Mouse (Mus musculus) midbrain, embryonic 12.5 days (tissue): ENCODE data around the gene 4933416C03Rik. TPM values are rescaled to one million over a fixed set of nuclear protein-coding genes. Genes with fewer than 3 reads are reported as not detected.

ENCODE experiments used
- ATAC-seq: fragments of 200-750 bp; cut with Nextera tagmentation; 2 replicates; pipeline ENCODE4 v1.8.0; 2017; ENCODE audit warnings: low read depth, moderate TSS enrichment, moderate library complexity; ENCODE audit not compliant: low FRiP score
- H3K27ac ChIP-seq: fragments of 300-500 bp; sonication (generic); replicated peaks from 2 replicates; pipeline ENCODE4 v1.5.1; 2016; ENCODE audit warnings: mild to moderate bottlenecking
- H3K27me3 ChIP-seq: fragments of 300-500 bp; sonication (generic); 2 replicates; pipeline ENCODE4 v1.6.1; 2016; ENCODE audit warnings: mild to moderate bottlenecking
- H3K36me3 ChIP-seq: fragments of 300-500 bp; sonication (generic); 2 replicates; pipeline ENCODE4 v1.6.1; 2016
- H3K4me1 ChIP-seq: fragments of 300-500 bp; sonication (generic); 2 replicates; pipeline ENCODE4 v1.6.1; 2016
- H3K4me2 ChIP-seq: fragments of 300-500 bp; sonication (generic); replicated peaks from 2 replicates; pipeline ENCODE4 v1.6.1; 2016; ENCODE audit warnings: mild to moderate bottlenecking, moderate library complexity
- H3K4me3 ChIP-seq: fragments of 300-500 bp; sonication (generic); 2 replicates; pipeline ENCODE4 v1.5.1; 2016; ENCODE audit warnings: mild to moderate bottlenecking
- H3K9ac ChIP-seq: fragments of 300-500 bp; sonication (generic); replicated peaks from 2 replicates; pipeline ENCODE4 v1.6.1; 2016; ENCODE audit warnings: mild to moderate bottlenecking, moderate library complexity
- H3K9me3 ChIP-seq: fragments of 300-500 bp; sonication (generic); 2 replicates; pipeline ENCODE4 v1.6.1; 2016; ENCODE audit warnings: mild to moderate bottlenecking
- WGBS: fragments of 180-500 bp; shearing (Covaris S2); methylation state at CpG from one replicate; pipeline ENCODE4 v1.1.7; 2016; 5-methylcytosine and 5-hydroxymethylcytosine counted together
- polyA plus RNA-seq: library from polyadenylated mRNA; unstranded; fragments of >200 nt; fragmentation: Nextera tagmentation; extraction: Ambion mirVana; gene quantifications from 2 replicates; pipeline ENCODE4 v1.2.1, GENCODE M21; 2016

Gene 4933416C03Rik
- polyA plus RNA-seq, 1 experiment from 2014 or later, result not detected

DNA sequence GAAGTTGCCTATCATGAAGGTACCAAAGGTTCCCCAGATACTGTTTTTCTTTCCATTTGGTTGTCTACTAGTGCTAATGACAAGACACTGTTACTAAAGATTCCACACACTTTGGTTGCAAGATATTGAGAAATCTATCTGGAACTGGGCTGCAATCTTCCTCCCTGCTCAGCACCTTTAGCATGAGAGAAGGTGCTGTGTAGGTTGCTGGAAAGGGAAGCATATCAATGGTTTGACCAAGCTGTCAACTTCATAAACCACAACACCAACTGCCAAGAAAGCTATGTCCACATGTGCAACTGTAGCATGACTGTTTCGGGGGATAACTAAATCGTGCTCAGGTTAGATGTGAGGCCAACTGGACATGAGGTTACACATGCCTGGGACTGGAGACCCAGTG is 7.7 kb upstream of the 4933416C03Rik start:
- no peak overlapping the region for H3K4me2 ChIP-seq
- H3K27ac ChIP-seq, result no peak overlapping the region
- no peak overlapping the region for H3K4me3 ChIP-seq
- WGBS, result 98% methylated on average over 2 of the region's 2 CpGs
- ATAC-seq, result no peak
- H3K4me1 ChIP-seq, result no peaks in the 10 kb centered on the region
- H3K9me3 ChIP-seq, result no peaks in the 10 kb centered on the region
- no peaks in the 10 kb centered on the region for H3K27me3 ChIP-seq
- no peak overlapping the region for H3K9ac ChIP-seq
- H3K36me3 ChIP-seq, result no peaks in the 10 kb centered on the region

DNA sequence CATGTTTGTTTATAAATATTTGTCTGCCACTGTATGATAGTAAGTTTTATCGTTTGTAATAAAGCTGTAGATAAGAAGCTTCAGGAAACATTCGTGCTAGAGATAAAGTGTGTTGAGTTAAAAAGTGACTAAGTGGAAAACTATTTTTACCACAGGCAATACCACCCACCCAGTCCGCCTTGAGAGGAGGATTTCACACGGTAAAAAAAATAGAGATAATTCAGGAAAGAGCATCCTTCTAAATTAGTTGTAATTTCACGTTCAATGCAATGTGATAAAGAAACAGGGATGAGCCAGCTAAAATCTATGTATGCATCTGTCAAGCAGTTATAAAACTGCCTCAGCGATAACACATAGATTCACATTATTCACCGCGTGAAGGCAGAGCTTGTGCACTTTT is 3.3 kb upstream of the 4933416C03Rik start:
- 89% methylated on average over 8 of the region's 8 CpGs for WGBS
- 0 out of 2 replicates have a peak, but pooled peaks cover 3% of the 10 kb centered on the region for H3K9me3 ChIP-seq
- no peak overlapping the region for H3K4me2 ChIP-seq
- no peaks in the 10 kb centered on the region for H3K27me3 ChIP-seq
- H3K27ac ChIP-seq, result no peak overlapping the region
- no peak overlapping the region for H3K4me3 ChIP-seq
- H3K36me3 ChIP-seq, result 0 out of 2 replicates have a peak, but pooled peaks cover 5% of the 10 kb centered on the region
- no peaks in the 10 kb centered on the region for H3K4me1 ChIP-seq
- ATAC-seq, result no peak
- no peak overlapping the region for H3K9ac ChIP-seq

DNA sequence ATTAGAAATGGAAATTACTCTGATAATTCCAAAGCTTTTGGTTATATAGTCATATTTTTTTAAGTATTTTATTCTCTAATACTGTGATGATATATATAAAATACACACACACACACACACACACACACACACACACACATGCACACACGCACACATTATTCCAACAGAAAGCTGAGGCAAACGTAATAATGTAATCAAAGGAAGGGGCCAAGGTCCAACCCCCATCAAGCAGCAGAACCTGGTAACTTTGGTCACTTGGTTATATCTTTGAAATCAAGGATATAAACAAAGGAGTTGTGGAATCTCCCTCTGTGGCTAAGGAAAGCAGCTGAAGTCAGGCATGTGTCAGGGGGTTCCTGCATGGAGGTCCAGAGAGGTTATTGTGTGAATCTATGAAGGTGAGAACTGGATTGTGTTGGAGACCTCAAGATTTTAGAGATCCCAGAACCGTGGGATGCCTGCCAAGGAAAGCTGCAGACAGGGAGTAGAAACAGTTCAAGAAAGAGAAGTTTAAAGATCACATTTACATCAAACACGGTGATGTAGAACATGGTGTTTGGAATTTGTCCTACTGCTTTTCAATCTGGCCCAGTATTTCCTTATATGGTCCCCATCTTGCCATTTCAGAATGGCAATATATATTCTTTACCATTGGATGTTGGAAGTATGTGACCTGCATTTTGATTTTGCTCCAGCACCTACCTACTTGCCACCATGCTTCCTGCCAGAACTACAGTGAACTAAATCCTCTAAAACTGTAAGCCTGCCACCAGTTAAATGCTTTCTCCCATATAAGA is 2.4 kb upstream of the 4933416C03Rik start:
- 0 out of 2 replicates have a peak, but pooled peaks cover 3% of the 10 kb centered on the region for H3K9me3 ChIP-seq
- H3K4me1 ChIP-seq, result no peaks in the 10 kb centered on the region
- H3K9ac ChIP-seq, result no peak overlapping the region
- no peaks in the 10 kb centered on the region for H3K27me3 ChIP-seq
- 0 out of 2 replicates have a peak, but pooled peaks cover 5% of the 10 kb centered on the region for H3K36me3 ChIP-seq
- H3K27ac ChIP-seq, result no peak overlapping the region
- no peak overlapping the region for H3K4me3 ChIP-seq
- WGBS, result 85% methylated on average over 4 of the region's 4 CpGs
- no peak overlapping the region for H3K4me2 ChIP-seq
- ATAC-seq, result no peak

DNA sequence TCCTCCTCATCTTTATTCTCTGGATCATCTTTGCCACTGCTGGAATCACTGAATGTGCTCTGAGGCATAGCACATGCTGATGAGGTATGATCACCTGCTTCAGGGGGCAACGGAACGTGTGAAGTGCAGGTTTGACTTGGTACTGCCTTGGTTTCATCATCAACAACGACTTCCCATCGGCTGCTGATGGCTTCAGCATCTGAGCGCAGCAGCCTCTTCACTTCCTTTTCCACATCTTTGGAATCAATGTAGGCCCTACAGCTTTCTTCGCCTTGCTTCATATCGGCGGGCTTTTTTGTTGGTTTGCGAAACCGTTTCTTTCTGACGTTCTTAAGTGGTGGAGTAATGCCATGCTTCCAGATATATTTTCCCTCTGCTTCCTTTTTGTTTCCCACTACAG is 849 bp downstream of the 4933416C03Rik start:
- ATAC-seq, result no peak
- Histone ChIP-seq H3K36me3 (0 out of 2 replicates have a peak, but pooled peaks cover 5% of the 10 kb centered on the region), H3K27me3 (no peaks in the 10 kb centered on the region), H3K9ac (no peak overlapping the region), H3K4me3 (no peak overlapping the region), H3K4me1 (no peaks in the 10 kb centered on the region), H3K4me2 (no peak overlapping the region), H3K27ac (no peak overlapping the region), H3K9me3 (0 out of 2 replicates have a peak, but pooled peaks cover 3% of the 10 kb centered on the region)
- 95% methylated on average over 11 of the region's 11 CpGs for WGBS

DNA sequence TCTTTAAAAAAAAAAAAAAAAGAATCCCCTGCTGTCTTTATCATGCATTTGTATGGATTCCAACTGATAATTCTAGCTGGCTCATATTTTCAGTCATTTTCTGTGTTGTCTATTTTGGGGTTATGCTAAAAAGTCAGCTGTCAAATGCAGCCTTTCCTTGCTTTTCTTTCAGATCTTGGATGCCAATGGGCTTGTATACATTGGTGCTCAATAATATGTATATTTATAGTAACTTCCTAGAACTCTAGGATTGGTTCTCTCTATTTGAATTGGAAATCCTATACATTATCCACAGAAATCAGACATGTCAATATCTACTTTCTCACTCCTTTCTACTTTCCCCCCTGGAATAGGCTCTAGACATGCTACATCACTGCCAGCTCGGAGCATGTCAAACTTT is 5.0 kb downstream of the 4933416C03Rik start:
- Histone ChIP-seq H3K27me3 (no peaks in the 10 kb centered on the region), H3K4me1 (no peaks in the 10 kb centered on the region), H3K27ac (no peak overlapping the region), H3K9ac (no peak overlapping the region), H3K4me2 (no peak overlapping the region), H3K36me3 (0 out of 2 replicates have a peak, but pooled peaks cover 1% of the 10 kb centered on the region), H3K4me3 (no peak overlapping the region), H3K9me3 (0 out of 2 replicates have a peak, but pooled peaks cover 3% of the 10 kb centered on the region)
- ATAC-seq, result no peak
- 90% methylated on average over 1 of the region's 1 CpGs for WGBS

DNA sequence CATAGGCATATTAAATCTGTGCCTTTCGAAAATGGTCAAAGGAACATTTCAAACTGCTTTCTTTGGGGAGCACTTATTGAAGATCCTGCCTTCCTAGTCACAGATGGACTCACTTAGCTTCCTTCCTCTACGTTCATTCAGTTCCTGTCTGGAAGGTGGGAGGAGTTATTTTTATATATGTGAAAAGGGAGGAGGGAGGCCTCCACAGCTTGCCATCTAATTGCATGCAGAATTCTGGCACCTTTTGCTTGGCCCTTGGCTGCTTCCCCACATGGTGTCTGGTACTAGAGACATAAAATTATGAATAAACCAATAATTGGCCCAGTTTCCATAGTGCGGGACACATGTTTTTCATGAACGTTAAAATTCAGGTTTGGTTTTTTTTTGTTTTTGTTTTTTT is 5.5 kb downstream of the 4933416C03Rik start:
- H3K4me3 ChIP-seq, result no peak overlapping the region
- no peak overlapping the region for H3K27ac ChIP-seq
- no peaks in the 10 kb centered on the region for H3K4me1 ChIP-seq
- no peak for ATAC-seq
- no peaks in the 10 kb centered on the region for H3K27me3 ChIP-seq
- WGBS, result 84% methylated on average over 4 of the region's 4 CpGs
- H3K4me2 ChIP-seq, result no peak overlapping the region
- 0 out of 2 replicates have a peak, but pooled peaks cover under 1% of the 10 kb centered on the region for H3K9me3 ChIP-seq
- H3K9ac ChIP-seq, result no peak overlapping the region
- no peaks in the 10 kb centered on the region for H3K36me3 ChIP-seq

DNA sequence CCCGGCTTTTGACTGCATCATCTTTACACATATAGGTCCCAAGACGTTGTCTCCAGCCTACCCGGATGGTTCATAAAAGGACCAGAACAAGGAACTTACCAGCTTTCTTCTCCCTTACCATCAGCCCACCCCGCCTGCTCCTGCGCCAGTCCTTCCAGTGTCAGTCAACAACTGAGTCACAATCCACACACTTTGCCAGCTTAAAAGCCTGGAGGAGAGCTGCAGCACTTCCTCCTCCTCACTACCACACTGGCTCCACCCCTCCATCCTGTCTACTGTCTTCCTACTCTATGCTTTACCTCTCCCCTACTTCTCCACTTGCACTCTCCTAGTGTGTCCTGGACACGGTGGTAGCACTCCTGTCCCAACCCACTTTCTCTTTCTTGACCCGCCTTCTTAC is 15.2 kb downstream of the 4933416C03Rik start:
- H3K9ac ChIP-seq, result no peak overlapping the region
- no peaks in the 10 kb centered on the region for H3K4me1 ChIP-seq
- no peaks in the 10 kb centered on the region for H3K27me3 ChIP-seq
- no peak for ATAC-seq
- H3K4me2 ChIP-seq, result no peak overlapping the region
- H3K9me3 ChIP-seq, result no peaks in the 10 kb centered on the region
- H3K27ac ChIP-seq, result no peak overlapping the region
- 87% methylated on average over 7 of the region's 7 CpGs for WGBS
- H3K4me3 ChIP-seq, result no peak overlapping the region
- no peaks in the 10 kb centered on the region for H3K36me3 ChIP-seq

DNA sequence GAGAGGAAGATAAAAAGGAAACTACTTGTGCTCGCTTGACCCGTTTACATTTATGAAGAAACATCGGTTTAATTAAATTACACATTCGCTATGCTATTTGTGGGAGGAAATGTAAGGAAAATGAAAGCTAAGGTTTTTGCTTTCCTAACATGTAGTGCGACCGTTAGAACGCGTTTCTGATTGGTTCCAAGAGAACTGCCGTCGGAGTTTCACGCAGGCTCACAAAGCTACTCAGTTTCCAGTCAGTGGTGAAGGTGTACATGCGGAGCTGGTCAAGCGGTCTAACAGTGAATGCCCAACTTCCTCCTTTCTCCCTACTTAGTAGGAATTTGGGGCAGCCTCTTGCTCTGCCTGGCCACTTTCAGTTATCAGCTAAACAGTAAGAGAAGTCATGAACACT is 17.3 kb downstream of the 4933416C03Rik start:
- Histone ChIP-seq H3K9ac (no peak overlapping the region), H3K9me3 (no peaks in the 10 kb centered on the region), H3K27me3 (no peaks in the 10 kb centered on the region), H3K4me1 (no peaks in the 10 kb centered on the region), H3K4me3 (no peak overlapping the region), H3K4me2 (no peak overlapping the region), H3K27ac (no peak overlapping the region), H3K36me3 (no peaks in the 10 kb centered on the region)
- ATAC-seq, result no peak
- 89% methylated on average over 13 of the region's 13 CpGs for WGBS

DNA sequence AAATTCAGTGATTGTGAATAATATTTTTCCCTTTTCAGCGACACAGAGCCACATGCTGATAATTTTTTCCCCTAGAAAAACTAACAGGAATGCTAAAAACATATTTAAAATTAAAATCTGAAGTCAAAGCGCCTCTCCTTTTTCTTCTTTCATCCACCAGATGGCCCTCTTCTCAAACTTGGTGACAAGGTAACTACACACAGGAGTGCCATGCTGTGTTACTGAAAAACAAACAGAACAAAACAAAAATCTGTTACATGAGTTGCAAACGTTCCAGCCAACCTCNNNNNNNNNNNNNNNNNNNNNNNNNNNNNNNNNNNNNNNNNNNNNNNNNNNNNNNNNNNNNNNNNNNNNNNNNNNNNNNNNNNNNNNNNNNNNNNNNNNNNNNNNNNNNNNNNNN is 29.8 kb downstream of the 4933416C03Rik start:
- Histone ChIP-seq H3K9me3 (no peaks in the 10 kb centered on the region), H3K4me2 (no peak overlapping the region), H3K27me3 (no peaks in the 10 kb centered on the region), H3K4me3 (no peak overlapping the region), H3K27ac (no peak overlapping the region), H3K36me3 (no peaks in the 10 kb centered on the region), H3K9ac (no peak overlapping the region), H3K4me1 (no peaks in the 10 kb centered on the region)
- no peak for ATAC-seq
- WGBS, result 29% methylated on average over 3 of the region's 3 CpGs

DNA sequence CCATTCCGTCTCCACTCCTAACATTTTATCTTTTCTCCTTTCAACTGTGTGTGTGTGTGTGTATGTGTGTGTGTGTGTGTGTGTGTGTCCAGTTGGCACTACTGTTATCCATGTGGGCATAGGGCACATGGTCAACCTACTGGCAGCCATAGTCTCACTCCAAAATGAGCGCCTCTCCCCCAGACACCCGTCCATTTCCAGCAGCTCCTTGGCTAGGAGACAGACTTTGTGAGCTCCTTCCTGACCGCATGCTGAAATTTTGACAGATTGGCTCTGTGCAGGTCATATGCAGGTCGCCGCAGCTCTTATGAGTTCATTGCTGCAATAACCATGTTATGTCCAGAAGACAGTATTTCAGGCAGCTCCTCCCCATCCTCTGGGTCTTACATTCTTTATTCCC is 32.9 kb downstream of the 4933416C03Rik start:
- WGBS, result 94% methylated on average over 6 of the region's 6 CpGs
- Histone ChIP-seq H3K4me2 (no peak overlapping the region), H3K27me3 (no peaks in the 10 kb centered on the region)

DNA sequence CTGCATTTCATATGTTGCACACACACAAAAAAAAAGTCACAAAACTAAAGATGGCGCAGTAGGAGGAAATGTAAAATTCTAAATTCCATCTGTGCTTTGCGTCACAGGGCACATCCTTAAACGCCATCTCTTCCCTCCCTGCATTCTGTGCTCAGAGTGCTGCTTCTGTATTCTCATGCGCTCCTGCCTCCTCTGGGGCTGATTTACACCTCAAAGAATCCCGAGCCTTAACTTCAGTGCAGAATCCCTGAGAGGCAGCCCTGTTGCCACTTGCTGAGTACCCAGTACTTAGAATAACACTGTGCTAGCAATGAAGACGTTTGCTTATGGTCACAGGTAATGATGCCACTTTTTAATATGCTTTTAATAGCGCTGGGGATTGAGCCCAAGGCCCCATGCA is 34.3 kb downstream of the 4933416C03Rik start:
- no peaks in the 10 kb centered on the region for H3K9me3 ChIP-seq
- H3K36me3 ChIP-seq, result no peaks in the 10 kb centered on the region
- no peaks in the 10 kb centered on the region for H3K27me3 ChIP-seq
- ATAC-seq, result no peak
- H3K4me1 ChIP-seq, result no peaks in the 10 kb centered on the region
- WGBS, result 34% methylated on average over 7 of the region's 7 CpGs
- H3K27ac ChIP-seq, result no peak overlapping the region
- no peak overlapping the region for H3K9ac ChIP-seq
- H3K4me2 ChIP-seq, result no peak overlapping the region
- H3K4me3 ChIP-seq, result no peak overlapping the region

More for the DNA sequence above, 32.9 kb downstream of the 4933416C03Rik start:
- Histone ChIP-seq H3K9me3 (no peaks in the 10 kb centered on the region), H3K9ac (no peak overlapping the region), H3K36me3 (no peaks in the 10 kb centered on the region), H3K4me3 (no peak overlapping the region), H3K27ac (no peak overlapping the region), H3K4me1 (no peaks in the 10 kb centered on the region)
- no peak for ATAC-seq

DNA sequence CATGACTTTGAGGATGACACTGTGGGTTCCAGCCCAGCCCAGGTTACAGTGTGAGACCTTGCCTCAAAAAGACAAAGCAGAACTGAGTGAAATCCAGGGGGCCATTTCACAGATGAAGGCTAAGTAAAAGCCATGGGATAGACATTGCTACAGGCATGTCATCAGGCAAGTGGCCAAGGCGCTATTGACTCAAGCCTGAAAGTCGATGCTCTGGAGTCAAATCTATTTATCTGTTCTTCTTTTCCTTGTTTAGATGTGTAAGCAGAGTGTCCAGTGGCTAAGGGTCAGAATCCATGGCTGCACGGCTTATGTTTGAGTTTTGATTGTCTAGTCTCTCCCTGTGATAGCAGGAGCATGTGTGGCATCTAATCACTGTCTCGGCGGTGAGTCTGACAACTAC is 35.1 kb downstream of the 4933416C03Rik start:
- WGBS, result 82% methylated on average over 5 of the region's 5 CpGs

More for the DNA sequence above, 35.1 kb downstream of the 4933416C03Rik start:
- no peaks in the 10 kb centered on the region for H3K4me1 ChIP-seq
- H3K27ac ChIP-seq, result no peak overlapping the region
- H3K4me2 ChIP-seq, result no peak overlapping the region
- no peaks in the 10 kb centered on the region for H3K36me3 ChIP-seq
- H3K9me3 ChIP-seq, result no peaks in the 10 kb centered on the region
- ATAC-seq, result no peak
- no peak overlapping the region for H3K9ac ChIP-seq
- no peak overlapping the region for H3K4me3 ChIP-seq
- no peaks in the 10 kb centered on the region for H3K27me3 ChIP-seq
